Mouse (Mus musculus): ENCODE data around the gene Sbno1. TPM values are rescaled to one million over a fixed set of nuclear protein-coding genes. Genes with fewer than 3 reads are reported as not detected.
A peak's percentile ranks its signal among the peaks of the same experiment; 100 is the strongest.

Sbno1 gene
- polyA plus RNA-seq, 1 experiment from 2014 or later, result 49.3 TPM

- no peak overlapping the region for H3K9ac ChIP-seq (ENCODE audit: low read depth, low read length)
Measured at GRCm38 (mm10) chr5:124355425-124355959, 70.3 kb downstream of the Sbno1 start.

GRCm38 (mm10) chr5:124354574-124355424 is 71.0 kb downstream of the Sbno1 start:
- no peak for TF ChIP-seq CTCF (IDR thresholded peaks at IDR 0.05; ENCODE audit: low read depth)
- Histone ChIP-seq H3K27me3 (replicated peaks; ENCODE audit: control insufficient read depth, insufficient read depth, low read length) (no peaks in the 10 kb centered on the region), H3K9me3 (ENCODE audit: control insufficient read depth) (no peaks in the 10 kb centered on the region), H3K36me3 (ENCODE audit: control insufficient read depth, insufficient read depth) (no peaks in the 10 kb centered on the region), H3K9ac (ENCODE audit: low read depth, low read length) (peak overlapping the region; percentile 98), H3K4me3 (ENCODE audit: low read depth, low read length) (peak overlapping the region; percentile 96), H3K4me1 (replicated peaks; ENCODE audit: control insufficient read depth, insufficient read depth, low read length) (peaks cover 8% of the 10 kb centered on the region; the same call in 1 of the 2 replicates), H3K4me2 (replicated peaks; ENCODE audit: low read depth) (peak overlapping the region; percentile 93), H3K27ac (ENCODE audit: low read depth, low read length) (peak overlapping the region; percentile 95)
- under 1% methylated on average over 42 of the region's 60 CpGs for WGBS
- ATAC-seq, result peak; percentile 46

More at GRCm38 (mm10) chr5:124355425-124355959, 70.3 kb downstream of the Sbno1 start:
- Histone ChIP-seq H3K36me3 (ENCODE audit: control insufficient read depth, insufficient read depth) (no peaks in the 10 kb centered on the region), H3K9me3 (ENCODE audit: control insufficient read depth) (no peaks in the 10 kb centered on the region), H3K27ac (ENCODE audit: low read depth, low read length) (no peak overlapping the region), H3K4me2 (replicated peaks; ENCODE audit: low read depth) (peak overlapping the region; percentile 93), H3K4me3 (ENCODE audit: low read depth, low read length) (peak overlapping the region; percentile 96), H3K4me1 (replicated peaks; ENCODE audit: control insufficient read depth, insufficient read depth, low read length) (peaks cover 8% of the 10 kb centered on the region; the same call in 1 of the 2 replicates), H3K27me3 (replicated peaks; ENCODE audit: control insufficient read depth, insufficient read depth, low read length) (no peaks in the 10 kb centered on the region)
- no peak for TF ChIP-seq CTCF (IDR thresholded peaks at IDR 0.05; ENCODE audit: low read depth)
- WGBS, result 9% methylated on average over 12 of the region's 12 CpGs
- no peak for ATAC-seq

GRCm38 (mm10) chr5:124353726-124354547 is 71.9 kb downstream of the Sbno1 start:
- peaks cover 8% of the 10 kb centered on the region; the same call in 1 of the 2 replicates for H3K4me1 ChIP-seq (replicated peaks; ENCODE audit: control insufficient read depth, insufficient read depth, low read length)
- peaks cover 8% of the 10 kb centered on the region; the same call in 1 of the 2 replicates for H3K36me3 ChIP-seq (ENCODE audit: control insufficient read depth, insufficient read depth)
- under 1% methylated on average over 72 of the region's 132 CpGs for WGBS
- peak overlapping the region; percentile 98 for H3K9ac ChIP-seq (ENCODE audit: low read depth, low read length)
- H3K27ac ChIP-seq (ENCODE audit: low read depth, low read length), result peak overlapping the region; percentile 95
- ATAC-seq, result peak; percentile 17
- H3K27me3 ChIP-seq (replicated peaks; ENCODE audit: control insufficient read depth, insufficient read depth, low read length), result no peaks in the 10 kb centered on the region
- peak; percentile 68 for TF ChIP-seq CTCF (IDR thresholded peaks at IDR 0.05; ENCODE audit: low read depth)
- H3K4me3 ChIP-seq (ENCODE audit: low read depth, low read length), result peak overlapping the region; percentile 96
- peak overlapping the region; percentile 93 for H3K4me2 ChIP-seq (replicated peaks; ENCODE audit: low read depth)
- no peaks in the 10 kb centered on the region for H3K9me3 ChIP-seq (ENCODE audit: control insufficient read depth)

GRCm38 (mm10) chr5:124353011-124353725 is 72.6 kb downstream of the Sbno1 start:
- H3K27ac ChIP-seq (ENCODE audit: low read depth, low read length), result peak overlapping the region; percentile 95
- ATAC-seq, result no peak
- H3K36me3 ChIP-seq (ENCODE audit: control insufficient read depth, insufficient read depth), result peaks cover 15% of the 10 kb centered on the region; the same call in 1 of the 2 replicates

GRCm38 (mm10) chr5:124352141-124352920 is 73.5 kb downstream of the Sbno1 start:
- Histone ChIP-seq H3K4me3 (ENCODE audit: low read depth, low read length) (peak overlapping the region; percentile 96), H3K4me2 (replicated peaks; ENCODE audit: low read depth) (peak overlapping the region; percentile 93), H3K9ac (ENCODE audit: low read depth, low read length) (peak overlapping the region; percentile 98), H3K36me3 (ENCODE audit: control insufficient read depth, insufficient read depth) (peaks cover 18% of the 10 kb centered on the region; the same call in 1 of the 2 replicates), H3K4me1 (replicated peaks; ENCODE audit: control insufficient read depth, insufficient read depth, low read length) (peaks cover 8% of the 10 kb centered on the region; the same call in 1 of the 2 replicates), H3K27me3 (replicated peaks; ENCODE audit: control insufficient read depth, insufficient read depth, low read length) (no peaks in the 10 kb centered on the region), H3K9me3 (ENCODE audit: control insufficient read depth) (no peaks in the 10 kb centered on the region), H3K27ac (ENCODE audit: low read depth, low read length) (peak overlapping the region; percentile 95)
- peak; percentile 34 for TF ChIP-seq CTCF (IDR thresholded peaks at IDR 0.05; ENCODE audit: low read depth)
- ATAC-seq, result peak; percentile 83
- WGBS, result under 1% methylated on average over 29 of the region's 30 CpGs

More at GRCm38 (mm10) chr5:124353011-124353725, 72.6 kb downstream of the Sbno1 start:
- peak overlapping the region; percentile 93 for H3K4me2 ChIP-seq (replicated peaks; ENCODE audit: low read depth)
- no peak for TF ChIP-seq CTCF (IDR thresholded peaks at IDR 0.05; ENCODE audit: low read depth)
- H3K9me3 ChIP-seq (ENCODE audit: control insufficient read depth), result no peaks in the 10 kb centered on the region
- peak overlapping the region; percentile 98 for H3K9ac ChIP-seq (ENCODE audit: low read depth, low read length)
- peak overlapping the region; percentile 96 for H3K4me3 ChIP-seq (ENCODE audit: low read depth, low read length)
- under 1% methylated on average over 32 of the region's 32 CpGs for WGBS
- H3K27me3 ChIP-seq (replicated peaks; ENCODE audit: control insufficient read depth, insufficient read depth, low read length), result no peaks in the 10 kb centered on the region
- peaks cover 8% of the 10 kb centered on the region; the same call in 1 of the 2 replicates for H3K4me1 ChIP-seq (replicated peaks; ENCODE audit: control insufficient read depth, insufficient read depth, low read length)

All from intestine, postnatal 0 days (tissue).